Mouse (Mus musculus): ENCODE data around the gene Pdzd2. TPM values are rescaled to one million over a fixed set of nuclear protein-coding genes. Genes with fewer than 3 reads are reported as not detected.

Pdzd2 gene
- polyA plus RNA-seq, 1 experiment, result 125 TPM

DNA sequence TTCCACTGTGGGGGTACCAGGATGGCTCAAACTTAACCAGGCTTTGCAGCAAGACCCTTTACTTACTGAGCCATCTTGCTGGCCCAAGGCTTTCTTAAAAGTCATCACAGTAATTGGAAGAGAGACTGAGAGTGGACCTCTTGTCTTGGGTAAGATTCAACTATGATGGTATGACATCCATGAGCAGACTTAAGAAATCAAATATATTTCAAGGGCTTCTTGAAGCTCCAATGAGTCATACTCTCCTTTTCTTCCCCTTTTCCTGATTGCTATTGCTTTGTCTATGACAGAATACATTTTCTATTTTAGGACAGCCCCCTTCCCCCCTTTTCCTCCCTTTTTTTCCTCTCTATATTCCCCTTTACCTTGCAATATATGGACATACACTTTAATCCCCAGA lies 306.8 kb downstream of the Pdzd2 start:
- no peak for TF ChIP-seq POLR2A (IDR thresholded peaks at IDR 0.05; ENCODE audit: borderline replicate concordance, extremely low read depth, low read depth, low read length)
- TF ChIP-seq CTCF (IDR thresholded peaks at IDR 0.05; ENCODE audit: insufficient read depth, low read length), result no peak
- no peak for DNase-seq
- peaks cover 12% of the 10 kb centered on the region for H3K4me1 ChIP-seq (ENCODE audit: control insufficient read depth, insufficient read depth, low read length)
- H3K4me3 ChIP-seq (replicated peaks; ENCODE audit: extremely low read depth, low read depth, low read length), result no peak overlapping the region

- WGBS, result 80% methylated on average over 1 of the region's 1 CpGs
- DNase-seq, result no peak
- peaks cover 14% of the 10 kb centered on the region for H3K4me1 ChIP-seq (ENCODE audit: control insufficient read depth, insufficient read depth, low read length)
- TF ChIP-seq POLR2A (IDR thresholded peaks at IDR 0.05; ENCODE audit: borderline replicate concordance, extremely low read depth, low read depth, low read length) (no peak), CTCF (IDR thresholded peaks at IDR 0.05; ENCODE audit: insufficient read depth, low read length) (no peak)
- H3K4me3 ChIP-seq (replicated peaks; ENCODE audit: extremely low read depth, low read depth, low read length), result no peak overlapping the region
Observed at GRCm38 (mm10) chr15:12432320-12432719, 307.4 kb downstream of the Pdzd2 start.

- Histone ChIP-seq H3K4me3 (replicated peaks; ENCODE audit: extremely low read depth, low read depth, low read length) (no peak overlapping the region), H3K4me1 (ENCODE audit: control insufficient read depth, insufficient read depth, low read length) (peaks cover 14% of the 10 kb centered on the region)
- no peak for DNase-seq
- WGBS, result 55% methylated on average over 7 of the region's 7 CpGs
- TF ChIP-seq CTCF (IDR thresholded peaks at IDR 0.05; ENCODE audit: insufficient read depth, low read length) (no peak), POLR2A (IDR thresholded peaks at IDR 0.05; ENCODE audit: borderline replicate concordance, extremely low read depth, low read depth, low read length) (no peak)
Observed at GRCm38 (mm10) chr15:12431684-12432083, 308.0 kb downstream of the Pdzd2 start.

- DNase-seq, result no peak
- 87% methylated on average over 3 of the region's 3 CpGs for WGBS
- TF ChIP-seq POLR2A (IDR thresholded peaks at IDR 0.05; ENCODE audit: borderline replicate concordance, extremely low read depth, low read depth, low read length) (no peak), CTCF (IDR thresholded peaks at IDR 0.05; ENCODE audit: insufficient read depth, low read length) (no peak)
- Histone ChIP-seq H3K4me3 (replicated peaks; ENCODE audit: extremely low read depth, low read depth, low read length) (no peak overlapping the region), H3K4me1 (ENCODE audit: control insufficient read depth, insufficient read depth, low read length) (peaks cover 14% of the 10 kb centered on the region)
Observed at GRCm38 (mm10) chr15:12431188-12431587, 308.5 kb downstream of the Pdzd2 start.

GRCm38 (mm10) chr15:12430670-12431069 lies 309.1 kb downstream of the Pdzd2 start:
- no peak for DNase-seq
- no peak for TF ChIP-seq CTCF (IDR thresholded peaks at IDR 0.05; ENCODE audit: insufficient read depth, low read length)
- no peak for TF ChIP-seq POLR2A (IDR thresholded peaks at IDR 0.05; ENCODE audit: borderline replicate concordance, extremely low read depth, low read depth, low read length)
- 61% methylated on average over 4 of the region's 4 CpGs for WGBS
- Histone ChIP-seq H3K4me3 (replicated peaks; ENCODE audit: extremely low read depth, low read depth, low read length) (no peak overlapping the region), H3K4me1 (ENCODE audit: control insufficient read depth, insufficient read depth, low read length) (peaks cover 16% of the 10 kb centered on the region)

GRCm38 (mm10) chr15:12429572-12430431 lies 309.9 kb downstream of the Pdzd2 start:
- 69% methylated on average over 7 of the region's 7 CpGs for WGBS
- DNase-seq, result no peak
- Histone ChIP-seq H3K4me3 (replicated peaks; ENCODE audit: extremely low read depth, low read depth, low read length) (no peak overlapping the region), H3K4me1 (ENCODE audit: control insufficient read depth, insufficient read depth, low read length) (peaks cover 16% of the 10 kb centered on the region)
- TF ChIP-seq POLR2A (IDR thresholded peaks at IDR 0.05; ENCODE audit: borderline replicate concordance, extremely low read depth, low read depth, low read length) (no peak), CTCF (IDR thresholded peaks at IDR 0.05; ENCODE audit: insufficient read depth, low read length) (no peak)

GRCm38 (mm10) chr15:12427818-12428217 lies 311.9 kb downstream of the Pdzd2 start:
- Histone ChIP-seq H3K4me3 (replicated peaks; ENCODE audit: extremely low read depth, low read depth, low read length) (no peak overlapping the region), H3K4me1 (ENCODE audit: control insufficient read depth, insufficient read depth, low read length) (peaks cover 9% of the 10 kb centered on the region)
- WGBS, result 75% methylated on average over 6 of the region's 6 CpGs
- TF ChIP-seq CTCF (IDR thresholded peaks at IDR 0.05; ENCODE audit: insufficient read depth, low read length), result no peak
- TF ChIP-seq POLR2A (IDR thresholded peaks at IDR 0.05; ENCODE audit: borderline replicate concordance, extremely low read depth, low read depth, low read length), result no peak
- DNase-seq, result no peak

DNA sequence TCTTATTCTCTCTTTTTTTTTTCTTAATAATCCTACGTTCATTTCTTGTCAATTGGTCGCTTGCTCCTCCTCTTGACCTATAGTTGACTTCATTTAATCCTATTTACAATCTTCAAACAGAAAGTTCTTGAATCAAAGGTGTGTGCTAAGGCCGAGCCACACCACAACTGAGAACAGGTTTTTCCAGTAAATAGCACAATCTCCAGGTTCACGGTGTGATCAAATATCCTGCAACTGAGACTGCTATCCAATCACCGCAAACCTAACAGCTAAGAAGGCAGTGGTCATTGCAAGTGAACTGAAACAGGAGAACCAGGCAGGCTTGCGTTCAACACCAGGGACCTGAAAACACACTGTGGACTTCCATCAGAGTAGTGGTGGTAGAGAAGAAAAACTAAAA lies 313.4 kb downstream of the Pdzd2 start:
- 73% methylated on average over 6 of the region's 6 CpGs for WGBS
- no peak for DNase-seq
- TF ChIP-seq POLR2A (IDR thresholded peaks at IDR 0.05; ENCODE audit: borderline replicate concordance, extremely low read depth, low read depth, low read length) (no peak), CTCF (IDR thresholded peaks at IDR 0.05; ENCODE audit: insufficient read depth, low read length) (no peak)
- Histone ChIP-seq H3K4me3 (replicated peaks; ENCODE audit: extremely low read depth, low read depth, low read length) (no peak overlapping the region), H3K4me1 (ENCODE audit: control insufficient read depth, insufficient read depth, low read length) (peaks cover 6% of the 10 kb centered on the region)

DNA sequence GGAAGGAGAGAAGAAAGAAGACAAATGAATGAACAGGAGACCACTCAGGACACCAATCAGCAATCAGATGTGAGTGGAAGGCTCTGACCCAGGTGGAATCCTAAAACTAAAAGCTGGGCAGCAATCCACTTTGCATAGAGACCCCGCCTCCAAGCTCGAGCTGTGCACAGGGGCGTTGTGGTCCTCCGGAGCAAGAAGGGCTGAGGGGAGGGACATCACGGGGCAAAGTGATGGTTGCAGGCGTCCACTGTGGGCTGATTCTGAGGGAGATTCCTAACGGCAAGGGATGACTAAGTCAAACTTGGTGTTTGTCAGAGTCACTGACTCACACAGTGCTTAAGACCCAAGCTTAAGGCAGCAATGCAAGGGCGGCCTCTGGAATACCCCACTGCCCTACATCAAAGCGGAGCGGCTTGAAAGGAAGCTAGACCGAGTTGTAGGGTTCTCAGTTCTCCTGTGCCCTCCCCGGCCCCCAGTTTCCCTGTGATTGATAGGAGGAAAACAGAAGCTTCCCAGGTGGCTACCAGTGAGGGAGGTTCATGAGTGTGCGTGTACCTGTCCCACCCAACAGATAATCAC lies 314.6 kb downstream of the Pdzd2 start:
- no peak for TF ChIP-seq POLR2A (IDR thresholded peaks at IDR 0.05; ENCODE audit: borderline replicate concordance, extremely low read depth, low read depth, low read length)
- TF ChIP-seq CTCF (IDR thresholded peaks at IDR 0.05; ENCODE audit: insufficient read depth, low read length), result no peak
- whole genome bisulfite sequencing, result 75% methylated on average over 13 of the region's 13 CpGs

GRCm38 (mm10) chr15:12424187-12424586 lies 315.5 kb downstream of the Pdzd2 start:
- DNase-seq, result no peak
- 48% methylated on average over 5 of the region's 5 CpGs for WGBS
- no peak for TF ChIP-seq CTCF (IDR thresholded peaks at IDR 0.05; ENCODE audit: insufficient read depth, low read length)
- TF ChIP-seq POLR2A (IDR thresholded peaks at IDR 0.05; ENCODE audit: borderline replicate concordance, extremely low read depth, low read depth, low read length), result no peak
- no peak overlapping the region for H3K4me3 ChIP-seq (replicated peaks; ENCODE audit: extremely low read depth, low read depth, low read length)
- peaks cover 6% of the 10 kb centered on the region for H3K4me1 ChIP-seq (ENCODE audit: control insufficient read depth, insufficient read depth, low read length)

More for the DNA sequence above, 314.6 kb downstream of the Pdzd2 start:
- H3K4me1 ChIP-seq (ENCODE audit: control insufficient read depth, insufficient read depth, low read length), result peaks cover 6% of the 10 kb centered on the region
- no peak overlapping the region for H3K4me3 ChIP-seq (replicated peaks; ENCODE audit: extremely low read depth, low read depth, low read length)
- DNase-seq, result no peak

Data from lung, adult 2 months (tissue).